Mouse (Mus musculus) liver, embryonic 14.5 days (tissue): Measurements from ENCODE around the gene Il17rd.

Source experiments
- CTCF ChIP-seq: IDR thresholded peaks from 2 replicates; pipeline ENCODE4 v1.5.1; 2016; ENCODE audit warnings: antibody characterized with exemption, low read depth, control low read depth
- EP300 ChIP-seq: IDR thresholded peaks from 2 replicates; pipeline ENCODE4 v1.6.1; 2016; ENCODE audit warnings: antibody characterized with exemption, low read depth

GRCm38 (mm10) chr14:27105731-27106457 lies 67.2 kb downstream of the Il17rd start:
- TF ChIP-seq CTCF (no peak), EP300 (no peak)
